Mouse (Mus musculus) spleen, postnatal 36 days (tissue): ENCODE results near the gene Kif3a.

Source experiments
- DNase-seq, 2 experiments: peaks; one replicate each; pipeline ENCODE4 v3.0.0; 2022; ENCODE audit warnings: low spot score in 2 of 2, mixed read lengths in 1 of 2

Gene Kif3a

DNA sequence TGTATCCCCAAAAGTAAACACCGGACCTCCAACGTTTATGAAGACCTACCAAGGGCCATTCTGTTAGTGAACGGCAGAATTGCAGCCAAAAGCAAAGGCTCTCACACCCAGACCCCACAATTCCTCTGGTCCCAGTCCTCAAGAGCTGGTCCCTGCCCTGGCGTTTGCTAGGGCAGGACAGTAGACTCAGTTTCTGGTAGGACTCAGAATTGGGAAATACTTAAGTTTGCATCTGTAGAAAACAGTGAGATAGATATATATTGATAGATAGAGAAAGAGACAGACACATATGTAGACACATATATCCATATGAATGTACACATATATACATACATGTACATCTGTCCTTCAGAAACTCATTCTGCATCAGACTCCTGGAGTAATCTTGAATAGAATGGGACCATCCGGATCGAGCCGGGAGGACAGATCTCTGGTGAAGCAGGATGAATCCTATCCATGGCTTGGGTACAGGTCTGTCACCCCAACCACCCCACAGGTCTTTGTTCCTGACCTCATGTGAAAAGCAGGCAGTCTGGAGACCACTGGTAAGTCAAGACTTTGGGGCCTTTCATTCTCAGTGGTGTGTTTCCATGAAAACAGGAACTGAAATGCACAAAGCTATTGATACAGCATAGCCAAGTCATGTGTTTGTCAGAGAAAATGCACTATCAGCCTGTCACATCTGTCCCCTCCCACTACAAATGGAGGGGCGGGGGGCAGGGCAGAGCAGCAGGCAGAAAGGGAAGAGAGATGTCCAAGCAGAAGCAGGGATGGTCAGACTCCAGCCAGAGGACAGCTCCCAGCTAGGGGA lies 49.8 kb downstream of the Kif3a start:
- peak; percentile 15 to 18 for DNase-seq

DNA sequence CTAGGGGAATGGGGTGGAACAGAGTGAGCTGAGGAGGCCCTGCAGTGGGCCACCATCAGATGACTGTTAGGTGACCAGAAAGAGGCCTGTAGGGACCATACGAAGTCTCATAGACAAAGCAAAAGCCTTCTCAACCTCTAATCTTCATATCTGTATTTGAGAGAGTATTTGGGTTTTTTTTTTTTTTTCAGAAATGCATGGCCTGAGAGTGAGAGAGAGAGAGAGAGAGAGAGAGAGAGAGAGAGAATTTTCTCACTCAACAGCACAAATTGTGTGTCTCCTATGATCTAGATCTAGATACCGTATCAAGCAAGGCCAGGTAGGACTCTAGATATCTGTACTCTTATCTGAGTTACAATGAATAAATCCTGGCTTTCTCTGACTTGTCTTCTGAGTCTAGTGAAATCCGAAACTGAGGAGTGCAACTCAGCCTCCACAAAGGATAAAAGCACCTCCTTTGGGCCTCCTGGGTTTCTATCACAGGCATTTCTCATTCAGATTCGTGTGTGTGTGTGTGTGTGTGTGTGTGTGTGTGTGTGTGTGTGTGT lies 50.5 kb downstream of the Kif3a start:
- DNase-seq: no peak

DNA sequence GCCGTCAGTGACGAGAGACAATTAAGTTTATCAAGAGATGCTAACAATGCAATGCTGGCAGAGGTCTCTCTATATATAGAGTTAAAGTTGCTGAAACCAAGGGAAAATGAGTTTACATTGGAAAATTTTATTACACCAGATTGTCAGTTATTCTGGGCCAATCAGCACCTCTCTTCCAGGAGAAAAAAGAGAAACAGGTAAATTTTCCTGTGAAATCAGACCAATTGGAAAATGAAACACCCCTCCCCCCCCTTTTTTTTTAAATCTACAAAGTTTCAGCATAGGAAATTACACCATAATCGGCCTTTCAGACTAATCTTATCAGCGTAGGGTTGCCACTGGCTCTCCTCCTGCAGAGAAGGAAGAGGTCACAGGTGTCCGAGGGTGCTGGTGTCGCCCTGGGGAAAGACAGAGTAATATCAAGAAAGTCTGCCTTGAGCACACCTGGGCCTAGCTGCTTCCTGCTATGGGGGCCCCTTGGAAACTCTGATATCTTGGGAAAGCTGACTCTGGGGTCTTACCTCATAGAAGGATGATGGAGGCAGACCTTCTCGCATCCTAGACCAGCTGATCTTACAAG lies 51.5 kb downstream of the Kif3a start, which contains the start of gene Il4:
Gene Il4 (minus strand): TSS at position 51 of the 580 bp plus-strand sequence.
- no peak for DNase-seq

DNA sequence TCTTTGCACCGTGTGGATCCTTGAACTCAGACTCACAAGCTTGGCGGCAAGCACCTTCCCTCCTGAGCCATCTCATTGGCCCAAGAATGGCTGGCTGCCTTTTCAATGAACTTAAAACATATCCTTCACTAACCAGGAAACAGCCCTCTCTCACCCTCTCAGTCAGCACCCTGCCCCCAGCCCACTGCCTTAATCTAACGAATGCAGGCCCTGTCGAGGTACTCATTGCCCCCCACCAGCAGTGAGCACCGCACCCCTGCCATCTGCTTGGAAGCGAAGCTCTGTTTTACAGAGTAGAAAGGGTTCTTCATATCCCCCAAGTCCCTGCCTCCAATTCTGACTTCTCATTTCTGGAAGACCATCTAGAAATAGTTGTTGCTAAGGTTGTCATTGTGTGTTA lies 52.2 kb downstream of the Kif3a start:
- DNase-seq: no peak

DNA sequence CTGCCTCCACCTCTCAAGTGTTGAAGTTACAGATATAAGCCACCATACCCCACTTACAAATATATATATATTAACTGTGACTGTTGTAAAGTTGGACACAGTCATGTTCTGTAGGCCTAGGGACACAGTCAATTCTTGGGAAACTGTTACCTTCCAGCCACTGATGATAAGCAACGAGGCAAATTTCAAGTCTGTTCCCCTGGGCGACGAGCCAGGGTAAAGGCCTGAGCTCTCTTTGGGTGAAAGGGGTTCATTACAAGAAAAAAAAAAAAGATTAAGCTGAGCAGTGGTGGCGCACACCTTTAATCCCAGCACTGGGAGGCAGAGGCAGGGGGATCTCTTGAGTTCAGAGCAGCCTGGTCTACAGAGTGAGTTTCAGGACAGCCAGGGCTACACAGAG lies 52.9 kb downstream of the Kif3a start:
- DNase-seq: no peak

DNA sequence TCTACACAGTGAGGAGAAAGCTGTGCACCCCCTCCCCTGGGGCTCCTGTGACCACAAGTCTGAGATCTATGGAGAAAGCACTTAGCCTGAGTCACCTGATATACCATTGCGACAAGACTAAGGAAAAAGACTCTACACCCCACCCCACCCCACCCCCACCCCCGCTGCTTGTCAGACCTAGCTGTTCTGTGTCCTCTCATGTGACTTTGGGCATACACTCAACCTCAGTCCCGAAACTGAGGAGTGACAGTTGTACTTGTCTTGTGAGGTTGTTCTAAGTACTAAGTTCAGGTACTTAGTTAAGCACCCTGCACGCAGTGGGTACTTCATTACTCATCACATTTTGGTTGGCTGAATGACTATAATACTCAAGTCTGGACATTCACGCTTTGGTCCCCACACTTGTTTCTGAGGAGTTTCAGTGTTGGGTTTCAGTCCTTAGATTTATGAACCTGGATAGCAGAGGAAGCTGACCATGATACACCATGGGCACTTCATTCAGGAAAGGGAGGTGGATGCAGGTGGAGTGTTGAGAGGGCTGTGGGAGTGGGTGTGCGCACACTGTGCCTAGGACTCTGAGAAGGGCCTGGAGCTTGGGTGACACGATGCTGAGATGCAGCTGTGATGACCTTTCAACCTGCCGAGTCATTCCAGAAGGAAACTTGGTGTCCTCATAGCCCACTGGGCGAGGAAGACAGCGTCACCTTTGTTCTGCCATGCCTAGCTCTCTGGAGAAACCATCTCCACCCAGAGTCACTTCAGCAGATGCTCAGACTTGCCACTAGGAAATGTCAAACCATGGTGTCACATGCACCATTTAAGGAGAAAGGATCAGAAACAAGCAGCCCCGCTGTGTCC lies 54.6 kb downstream of the Kif3a start:
- no peak for DNase-seq

DNA sequence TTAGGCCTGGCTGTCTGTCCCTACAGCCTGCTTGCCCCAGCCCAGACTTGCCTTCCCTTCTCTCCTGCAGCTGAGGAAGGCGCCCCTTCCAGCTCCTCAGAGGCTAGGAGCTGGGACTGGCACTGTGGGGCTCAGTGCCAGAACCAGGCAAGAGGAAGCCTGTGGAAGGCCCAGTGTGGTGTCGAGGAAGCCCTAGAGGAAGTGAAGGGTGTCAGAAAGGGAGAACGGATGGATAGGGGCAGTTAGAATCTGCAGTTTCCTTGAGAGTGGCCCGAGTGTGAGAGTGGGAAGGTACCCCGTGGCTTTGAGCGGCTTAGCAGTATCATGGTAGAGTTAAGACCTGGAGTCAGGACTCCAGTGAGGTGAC lies 55.2 kb downstream of the Kif3a start:
- DNase-seq: no peak

DNA sequence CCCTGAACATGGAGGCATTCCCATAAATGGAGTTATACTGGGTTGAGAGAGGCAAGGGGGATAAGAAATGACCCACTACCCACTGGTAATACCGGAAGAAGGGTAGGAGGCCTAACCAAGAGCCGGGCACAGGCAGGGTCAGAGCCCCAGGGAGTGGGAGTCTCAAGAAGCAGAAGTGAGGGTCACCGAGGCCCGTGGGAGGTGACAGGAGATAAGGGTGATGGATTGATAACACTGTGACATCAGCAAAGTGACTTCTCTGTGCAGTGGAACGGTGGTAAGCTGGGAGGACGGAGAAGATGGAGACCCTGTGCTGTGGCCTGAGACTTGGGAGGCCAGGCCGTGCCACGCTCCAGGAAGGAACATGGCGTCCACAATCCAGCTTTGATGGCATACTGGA lies 56.4 kb downstream of the Kif3a start:
- no peak for DNase-seq

DNA sequence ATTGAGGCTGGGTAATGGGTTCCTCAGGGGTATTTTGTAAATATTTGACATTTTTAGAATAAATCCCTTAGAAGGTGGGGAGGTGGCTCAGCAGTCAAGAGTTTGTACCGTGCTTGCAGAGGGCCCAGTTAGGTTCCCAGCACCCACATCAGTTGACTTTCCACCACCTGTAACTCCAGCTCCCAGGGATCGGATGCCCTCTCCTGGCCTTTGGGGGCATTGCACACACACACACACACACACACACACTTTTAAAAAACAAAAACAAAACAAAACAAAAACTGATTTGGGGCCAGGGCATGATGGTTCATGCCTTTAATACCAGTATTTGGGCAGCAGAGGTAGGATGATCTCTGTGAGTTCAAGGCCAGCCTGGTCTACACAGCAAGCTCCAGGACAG lies 56.9 kb downstream of the Kif3a start:
- DNase-seq: no peak

DNA sequence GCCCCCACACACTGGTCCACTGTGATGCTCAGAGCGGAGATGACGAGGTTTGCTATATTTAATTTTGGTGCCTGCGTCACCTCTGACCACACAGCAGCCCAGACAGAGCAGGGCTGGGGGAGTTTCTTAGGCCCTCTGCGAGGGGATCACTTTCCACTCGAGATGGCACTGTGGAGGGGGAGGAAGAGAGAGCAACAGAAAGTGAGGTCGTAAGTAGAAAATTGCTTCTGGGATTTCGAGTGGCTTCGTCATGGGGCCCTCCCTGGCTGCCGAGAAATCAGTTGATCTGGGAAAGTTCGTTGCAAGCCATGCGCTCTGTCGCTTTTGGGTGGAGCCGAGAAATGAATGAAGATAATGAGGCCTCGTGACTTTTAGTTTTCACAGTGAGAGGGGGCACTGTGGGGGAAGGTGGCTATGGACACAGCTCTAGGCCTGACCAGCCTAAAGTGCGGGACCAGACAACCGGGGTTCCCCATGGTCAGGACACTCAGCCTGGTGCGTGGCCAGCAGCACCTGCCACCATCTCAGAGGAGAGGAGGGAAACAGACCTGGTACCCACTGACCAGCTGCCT lies 59.7 kb downstream of the Kif3a start:
- no peak for DNase-seq

DNA sequence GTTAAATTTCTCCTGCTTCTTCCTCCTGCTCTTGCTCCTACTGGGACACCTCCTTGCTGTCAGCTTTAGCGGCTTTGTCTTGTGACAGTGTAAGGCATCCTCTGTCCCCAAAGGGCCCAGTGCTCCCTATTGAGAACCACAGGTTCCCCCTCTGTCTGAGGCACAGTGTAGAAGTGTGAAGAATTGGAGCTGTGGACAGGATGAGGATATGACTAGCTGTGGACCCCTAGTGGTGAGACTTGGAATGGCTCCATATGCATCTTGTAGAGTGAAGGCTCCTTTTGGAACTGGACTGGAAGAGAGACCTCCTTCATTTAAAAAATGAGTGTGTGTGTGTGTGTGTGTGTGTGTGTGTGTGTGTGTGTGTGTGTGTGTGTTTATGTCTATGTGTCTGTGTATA lies 60.7 kb downstream of the Kif3a start:
- peak; percentile 40 to 62 for DNase-seq

DNA sequence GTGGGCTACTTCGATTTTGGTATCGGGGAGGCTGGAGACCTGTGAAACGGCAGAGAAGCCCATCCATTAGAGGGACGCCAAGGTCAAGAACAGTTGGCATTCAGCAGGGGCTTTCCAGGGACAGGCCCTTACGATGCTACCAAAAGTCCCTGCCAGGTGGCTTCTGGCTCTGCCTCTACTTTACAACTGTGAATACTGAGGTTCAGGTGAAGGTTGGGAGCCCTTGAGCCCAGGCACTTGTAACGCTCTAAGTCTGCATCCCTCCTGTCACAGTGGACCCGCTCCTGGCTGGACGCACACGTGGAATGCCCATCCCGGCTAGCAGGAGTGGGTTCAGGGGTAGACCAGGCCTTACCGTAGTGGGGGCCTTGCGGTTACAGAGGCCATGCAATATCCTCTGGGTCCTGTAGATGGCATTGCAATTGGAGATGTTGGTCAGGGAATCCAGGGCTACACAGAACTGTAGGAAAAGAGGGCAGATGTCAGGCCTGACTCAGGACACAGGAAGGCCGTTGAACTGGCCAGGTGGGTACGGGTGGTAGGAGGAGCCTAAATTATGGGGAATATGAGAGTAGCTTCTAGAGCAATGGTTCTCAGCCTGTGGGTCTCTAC lies 65.0 kb downstream of the Kif3a start:
- no peak for DNase-seq

DNA sequence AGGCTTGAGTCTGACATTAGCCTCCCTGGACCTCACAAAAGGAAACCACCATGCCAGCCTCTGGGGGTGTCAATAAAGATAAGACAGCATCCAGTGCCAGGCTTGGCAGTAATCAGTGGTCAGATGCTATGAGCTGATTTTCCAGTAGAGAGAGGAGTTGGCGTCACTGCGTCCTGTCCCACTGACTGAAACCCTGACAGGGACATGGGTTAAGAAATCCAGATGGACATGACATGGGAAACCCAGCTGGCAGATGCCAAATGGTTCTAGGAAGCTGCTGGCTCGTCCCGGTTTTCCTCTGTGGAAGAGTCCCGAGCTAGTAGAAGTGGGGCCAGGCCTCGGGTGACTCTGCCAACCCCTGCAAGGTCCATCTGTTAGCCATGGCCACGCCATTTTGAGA lies 66.5 kb downstream of the Kif3a start:
- no peak for DNase-seq

DNA sequence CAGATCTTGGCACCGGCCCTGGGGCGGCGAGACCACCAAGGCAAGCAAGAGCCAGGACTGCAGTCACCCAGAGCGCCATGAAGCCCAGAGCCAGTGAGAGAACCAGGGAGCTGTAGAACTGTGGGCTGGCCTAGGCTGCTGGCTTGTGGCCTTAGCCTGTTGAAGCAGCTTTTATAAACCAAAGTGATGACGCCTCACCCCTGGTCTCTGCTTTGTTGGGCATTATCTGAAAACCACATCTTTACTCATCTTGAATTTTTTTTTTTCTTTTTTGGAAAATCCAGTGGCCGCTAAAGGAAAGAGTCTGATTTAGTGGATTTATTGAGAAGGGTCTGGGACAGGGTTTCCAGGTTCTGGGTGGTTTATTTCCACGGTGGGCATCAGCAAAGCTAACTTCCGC lies 67.4 kb downstream of the Kif3a start, which contains the start of gene Il13:
Gene Il13 (minus strand): TSS at position 147 of the 400 bp plus-strand sequence.
- no peak for DNase-seq

DNA sequence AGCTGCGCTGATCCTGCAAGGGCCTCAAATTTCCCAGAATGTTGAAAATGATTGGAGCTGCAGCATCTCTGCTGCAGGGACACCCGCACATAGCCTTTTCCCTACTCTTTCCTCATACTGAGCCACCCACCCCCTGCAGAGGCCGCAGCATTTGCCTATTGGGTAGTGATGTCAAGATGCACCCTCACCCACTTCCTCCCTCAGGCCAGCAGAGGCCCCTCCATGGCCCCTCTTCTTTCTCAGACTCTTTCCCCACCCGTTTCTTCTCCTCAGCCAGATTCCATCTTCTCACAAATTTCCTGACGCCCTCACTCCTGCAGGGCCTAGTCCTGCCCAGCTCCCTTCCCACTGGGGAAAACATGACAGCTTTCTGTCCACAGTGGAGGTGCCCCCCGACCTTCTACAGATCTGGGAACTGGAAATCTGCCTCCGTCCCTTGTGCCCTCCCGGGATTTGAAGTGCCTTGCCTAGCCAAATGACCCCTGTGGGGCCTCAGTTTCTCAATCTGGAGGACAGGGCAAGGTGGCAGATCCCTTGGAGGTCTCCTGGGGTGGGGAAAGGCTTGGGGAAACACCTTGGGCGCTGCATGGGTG lies 68.5 kb downstream of the Kif3a start:
- no peak for DNase-seq

DNA sequence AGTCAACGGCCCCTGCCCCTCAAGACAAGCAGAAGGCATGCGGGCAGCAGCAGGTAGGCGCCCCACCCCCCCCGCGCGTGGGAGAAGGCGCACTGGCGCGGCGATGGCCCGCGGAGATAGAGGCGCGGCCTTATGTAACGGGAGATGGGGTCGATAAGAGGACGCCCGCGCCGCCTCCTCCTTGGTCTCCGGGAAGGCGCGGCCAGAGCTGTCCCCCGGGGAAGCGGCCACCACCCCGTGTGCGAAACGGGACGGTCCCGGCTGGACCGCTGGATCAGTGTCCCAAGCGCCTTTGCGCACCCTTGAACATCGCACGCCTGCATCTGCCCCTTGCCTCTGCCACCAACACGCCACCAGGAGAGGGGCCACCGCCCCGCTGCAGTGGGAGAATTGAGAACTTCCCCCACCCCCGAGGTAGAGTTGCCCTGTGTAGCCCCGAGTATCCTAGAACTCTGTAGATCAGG lies 69.0 kb downstream of the Kif3a start:
- no peak for DNase-seq

DNA sequence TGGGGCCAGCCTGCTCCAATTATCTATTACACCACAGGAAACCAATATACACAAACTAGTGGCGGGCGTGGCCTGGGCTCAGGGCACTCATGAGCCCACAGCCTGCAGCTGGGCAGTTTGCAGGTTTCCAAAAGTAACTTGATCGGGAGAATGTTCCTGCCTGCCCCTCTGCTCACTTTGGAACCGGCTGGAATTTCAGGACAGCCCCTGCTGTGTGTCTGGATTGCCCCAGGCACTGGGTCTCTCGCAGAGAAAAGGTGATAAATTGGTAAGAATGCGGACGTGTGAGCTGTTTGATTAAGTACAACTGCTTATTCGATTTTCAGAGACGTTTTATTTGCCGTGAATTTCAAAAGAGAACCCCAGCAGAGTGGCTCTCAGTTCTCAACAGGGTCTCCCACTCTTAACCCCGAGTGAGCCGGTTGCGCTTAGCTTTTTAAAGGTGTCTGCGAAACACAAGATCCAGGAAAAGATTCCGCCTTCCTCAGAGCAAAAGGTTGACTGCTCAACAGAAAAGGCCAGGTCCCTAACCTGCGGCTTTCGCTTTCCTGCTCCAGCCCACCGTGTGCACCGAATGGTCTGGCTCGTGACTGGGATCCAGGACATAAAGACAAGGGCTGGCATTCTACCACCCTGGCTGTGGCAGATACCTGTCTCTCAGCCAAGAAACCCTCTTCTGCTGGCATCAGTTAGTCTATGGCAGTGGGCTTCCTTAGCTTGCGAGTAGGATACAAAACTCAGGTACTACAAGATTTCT lies 70.0 kb downstream of the Kif3a start:
- no peak for DNase-seq

DNA sequence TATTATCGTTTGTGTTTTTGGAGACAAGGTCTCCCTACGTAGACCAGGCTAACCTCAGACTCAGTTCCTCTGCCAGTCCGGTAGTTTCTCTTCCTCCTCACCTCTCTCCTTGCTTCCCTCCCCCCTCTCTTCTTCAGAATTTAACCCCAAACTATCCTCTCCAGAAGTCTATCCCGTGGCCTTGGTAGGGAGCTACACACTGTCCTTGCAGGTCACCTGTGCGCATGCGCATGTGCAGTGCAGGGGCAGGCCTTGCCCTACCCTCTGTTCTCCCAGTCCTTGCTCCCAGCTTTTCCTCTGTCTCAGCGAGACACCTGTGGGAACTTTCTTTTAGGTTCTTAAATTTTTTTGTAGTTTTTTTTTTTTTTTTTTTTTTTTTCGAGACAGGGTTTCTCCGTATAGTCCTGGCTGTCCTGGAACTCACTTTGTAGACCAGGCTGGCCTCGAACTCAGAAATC lies 70.7 kb downstream of the Kif3a start:
- no peak for DNase-seq

DNA sequence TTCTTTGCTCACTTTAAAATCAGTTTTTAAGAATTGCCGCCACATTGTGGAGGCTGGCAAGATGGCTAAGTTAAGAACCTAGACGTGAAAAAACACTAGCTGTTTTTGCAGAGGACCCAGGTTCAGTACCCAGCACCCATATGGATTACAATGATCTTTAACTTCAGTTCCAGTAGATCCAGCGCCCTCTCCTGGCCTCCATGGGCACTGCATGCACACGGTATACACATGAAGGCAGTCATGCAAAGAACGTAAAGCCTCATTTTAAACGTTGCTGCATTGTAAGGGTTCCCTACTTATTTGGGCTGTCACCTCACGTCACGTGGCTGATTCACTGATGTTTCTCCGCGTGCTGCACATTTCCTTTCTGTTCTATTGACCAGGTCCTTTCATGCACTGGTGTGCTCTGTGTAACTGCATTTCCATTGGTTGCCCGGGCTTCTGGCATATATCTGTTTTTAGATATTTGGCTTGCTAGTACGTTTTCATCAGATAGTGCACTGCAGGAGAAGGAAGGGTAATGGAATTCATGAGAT lies 75.6 kb downstream of the Kif3a start:
- no peak for DNase-seq

DNA sequence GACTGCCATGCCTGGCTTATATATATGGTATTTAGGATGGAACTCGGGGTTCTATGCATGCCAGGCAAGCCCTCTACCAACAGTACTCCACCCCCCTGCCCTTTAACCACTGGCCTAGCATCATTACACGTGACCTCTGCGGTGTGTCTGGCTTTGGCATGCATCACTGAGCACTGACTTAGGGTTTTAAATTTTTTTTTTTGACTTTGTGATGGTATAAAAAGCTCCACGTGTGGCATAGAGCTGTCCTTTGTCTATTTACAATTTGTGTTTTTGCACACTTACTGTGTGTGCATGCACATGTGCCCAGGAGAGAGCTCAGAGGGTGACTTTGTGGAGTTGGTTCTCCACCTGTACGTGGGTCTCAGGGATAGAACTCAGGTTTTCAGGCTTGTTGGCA lies 76.8 kb downstream of the Kif3a start:
- DNase-seq: no peak
